Mouse (Mus musculus) c-Kit-negative CD71-positive TER-119-positive erythroid progenitor cells, embryonic 14.5 days (primary cell): ENCODE data around the gene Mapk10.

Experiments used
- DNase-seq: peaks from one replicate; pipeline ENCODE4 v3.0.0-alpha.2; 2013; ENCODE audit warnings: low read depth, low spot score

The Mapk10 gene

DNA sequence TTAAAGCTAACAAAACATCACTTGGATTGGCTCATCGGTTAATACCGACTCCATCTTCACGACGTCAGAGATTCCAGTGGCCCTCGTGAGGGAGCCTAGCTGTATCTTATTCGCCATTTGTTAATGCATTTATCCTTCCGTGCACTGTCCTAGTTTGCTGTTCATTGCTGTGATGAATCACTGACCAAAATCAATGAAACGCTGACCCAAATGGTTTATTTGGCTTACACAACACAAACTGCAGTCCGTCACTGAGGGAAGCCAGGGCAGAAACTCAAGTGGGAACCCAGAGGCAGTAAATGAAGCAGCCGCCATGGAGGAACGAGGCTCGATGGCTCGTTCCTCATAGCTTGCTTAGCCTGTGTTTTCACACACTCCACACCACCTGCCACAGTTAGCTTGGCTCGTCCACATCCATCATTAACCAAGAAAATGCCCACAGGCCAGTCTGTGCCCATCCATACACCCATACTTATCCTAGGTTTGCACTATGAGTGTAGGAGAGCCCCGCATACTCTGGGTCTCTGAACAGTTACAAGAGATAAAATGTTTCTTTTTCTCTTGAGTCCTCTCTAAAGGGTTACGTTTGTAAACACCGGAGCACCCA is 140.0 kb downstream of the Mapk10 start:
- DNase-seq, result no peak

DNA sequence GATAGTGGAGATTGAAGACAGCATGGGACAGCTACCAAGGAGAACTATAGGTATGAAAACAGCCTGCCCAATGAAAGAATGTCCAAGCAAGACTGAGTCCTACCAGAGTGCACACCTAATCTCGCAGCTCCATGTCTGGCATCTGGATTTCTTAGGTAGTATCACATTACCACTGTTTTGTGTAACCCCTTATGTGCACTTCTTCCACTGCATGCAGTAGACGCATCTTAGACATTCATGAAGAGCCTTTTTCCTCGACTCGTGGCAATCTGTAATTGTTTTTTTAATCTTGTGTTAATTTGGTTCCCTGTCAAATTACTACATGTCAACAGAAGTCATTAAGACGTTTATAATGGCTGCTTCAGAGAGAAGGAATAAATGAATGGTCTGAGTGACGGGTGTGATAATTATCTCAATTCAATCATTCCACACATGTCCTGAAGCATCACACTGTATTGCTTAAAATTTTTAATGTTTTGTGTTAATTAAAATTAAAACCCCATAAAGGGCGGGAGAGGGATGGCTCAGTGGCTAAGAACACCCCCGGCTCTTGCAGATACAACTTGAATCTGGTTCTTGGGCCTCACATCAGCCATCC is 160.7 kb downstream of the Mapk10 start:
- no peak for DNase-seq

DNA sequence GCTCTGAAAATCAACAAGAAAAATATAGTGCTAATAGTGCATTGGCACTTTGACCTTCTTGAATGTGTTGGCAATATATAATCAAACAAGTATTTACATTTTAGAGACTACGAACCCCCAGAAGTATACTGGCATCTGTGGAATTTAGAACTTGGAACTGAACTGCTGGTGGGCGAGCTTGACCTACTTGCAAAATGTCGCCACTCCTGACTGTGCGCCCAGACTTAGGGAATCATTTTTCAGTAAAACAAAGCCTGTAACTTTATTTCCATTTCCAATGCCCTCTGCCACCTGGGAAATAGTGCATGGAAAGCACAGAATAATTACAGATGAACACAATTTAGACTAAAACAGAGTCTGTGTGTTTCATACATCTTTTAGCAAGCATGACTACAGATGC is 163.1 kb downstream of the Mapk10 start:
- DNase-seq, result no peak

DNA sequence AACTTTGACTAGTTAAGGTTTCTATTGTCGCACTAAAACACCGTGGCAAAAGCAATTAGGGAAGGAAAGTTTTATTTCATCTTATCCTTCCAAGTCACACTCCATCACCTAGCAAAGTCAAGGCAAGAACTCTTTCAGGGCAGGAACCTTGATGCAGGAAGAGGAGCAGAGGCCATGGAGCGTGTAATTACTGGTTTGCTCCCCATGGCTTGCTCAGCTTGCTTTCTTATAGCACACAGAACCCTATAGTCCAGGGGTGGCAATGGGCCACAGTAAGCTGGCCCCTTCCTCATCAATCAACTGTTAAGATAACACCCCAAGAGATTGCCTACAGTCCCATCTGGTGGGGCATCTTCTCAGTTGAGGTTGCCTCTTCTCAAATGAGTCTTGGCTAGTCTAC is 173.4 kb downstream of the Mapk10 start:
- no peak for DNase-seq

DNA sequence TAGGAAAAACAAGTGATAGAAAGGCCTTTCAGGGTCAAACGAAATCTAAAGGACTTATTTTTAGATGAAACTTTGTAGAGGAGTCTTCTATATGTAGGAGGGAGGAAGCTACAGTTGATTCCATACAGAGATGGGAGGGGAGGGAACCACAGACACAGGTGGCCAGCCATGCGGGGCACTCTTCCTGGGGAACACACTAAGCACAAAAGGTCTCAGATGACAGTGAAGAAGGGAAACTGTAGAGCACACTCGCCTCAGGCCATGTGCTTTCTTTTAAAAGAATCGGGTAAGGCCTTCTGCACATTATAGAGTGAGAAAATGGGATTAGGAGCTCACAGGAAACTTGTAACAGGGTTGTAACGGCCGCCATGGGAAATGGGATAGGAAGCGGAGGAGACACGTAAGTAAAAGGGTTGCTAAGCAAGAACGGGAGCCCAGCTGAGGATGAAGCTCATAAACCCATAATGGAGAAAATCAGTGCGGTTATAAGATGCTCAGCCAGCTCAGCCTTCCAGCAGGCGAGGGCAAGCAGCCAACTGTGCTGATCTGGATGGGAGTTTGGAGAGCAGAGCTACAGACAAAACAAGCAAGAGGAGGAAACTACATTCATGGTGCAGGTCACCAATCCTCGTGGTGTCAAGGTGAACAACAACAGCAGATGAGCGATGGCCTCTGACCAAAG is 182.1 kb downstream of the Mapk10 start:
- no peak for DNase-seq

DNA sequence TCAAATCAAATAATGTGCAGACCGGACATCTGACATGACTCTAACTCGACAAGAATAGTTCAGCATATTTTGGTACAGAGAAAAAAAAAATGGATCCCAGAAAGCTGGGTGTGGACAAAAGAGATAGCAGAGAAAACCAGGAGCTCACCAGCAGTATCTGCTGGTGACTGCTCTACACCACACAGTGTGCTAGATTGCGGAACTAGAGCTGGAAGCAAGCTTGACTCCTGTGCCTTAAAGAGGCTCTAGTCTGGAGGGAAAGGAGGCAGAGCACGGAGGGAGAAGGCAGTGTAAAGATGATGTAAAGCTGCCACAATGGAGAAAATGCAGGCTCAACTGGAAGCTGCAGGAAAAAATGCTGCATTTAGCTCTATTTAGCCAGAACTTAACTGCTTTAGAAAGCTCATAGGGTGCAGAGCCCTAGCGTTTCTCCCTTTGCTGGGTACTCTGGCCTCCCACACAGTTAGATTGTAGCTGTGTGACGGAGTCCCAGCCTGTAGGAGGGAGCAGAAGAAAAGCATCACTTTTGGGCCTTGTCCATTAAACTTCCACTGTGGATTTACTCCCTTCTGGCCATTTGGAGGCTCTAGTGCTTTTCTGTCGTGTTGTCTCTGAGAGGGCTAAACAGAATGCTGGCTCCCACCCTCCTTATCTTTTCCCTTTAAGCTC is 188.5 kb downstream of the Mapk10 start:
- no peak for DNase-seq

DNA sequence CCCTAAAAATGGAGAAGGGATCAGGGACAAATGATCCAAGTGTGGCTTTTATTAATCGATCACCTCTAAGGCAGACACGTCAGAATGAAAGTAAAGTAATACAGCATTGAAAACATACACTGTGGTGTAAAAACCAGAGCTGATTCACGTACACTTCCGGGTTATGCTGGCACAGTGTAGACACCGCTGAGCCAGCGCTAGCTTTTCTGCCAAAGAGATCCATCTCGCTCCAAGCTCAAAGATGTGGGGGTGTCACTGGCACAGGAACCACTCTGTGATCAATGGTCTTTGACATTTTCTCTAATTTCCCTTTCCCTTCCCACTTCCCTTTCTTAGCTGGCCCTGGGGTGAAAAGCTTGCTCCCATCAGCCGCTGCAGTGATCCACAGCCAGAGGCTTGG is 189.7 kb downstream of the Mapk10 start:
- no peak for DNase-seq

DNA sequence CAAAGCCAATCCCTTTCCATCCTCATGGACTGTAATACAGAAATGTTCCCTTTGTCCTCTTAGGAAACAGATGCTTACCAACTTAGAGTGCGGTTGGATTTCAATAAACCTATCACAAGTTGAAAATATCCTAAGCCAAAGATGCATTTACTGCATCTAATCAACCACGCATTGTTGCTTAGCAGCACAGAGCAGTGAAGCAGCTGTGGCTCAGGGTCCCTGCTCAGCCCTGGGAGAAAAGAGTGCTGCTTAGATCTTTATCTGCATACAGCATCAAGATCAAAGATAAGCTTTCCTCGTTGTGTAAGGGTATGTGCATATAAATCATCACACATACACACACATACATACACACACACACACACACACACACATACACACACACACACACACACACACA is 190.2 kb downstream of the Mapk10 start:
- DNase-seq, result no peak

DNA sequence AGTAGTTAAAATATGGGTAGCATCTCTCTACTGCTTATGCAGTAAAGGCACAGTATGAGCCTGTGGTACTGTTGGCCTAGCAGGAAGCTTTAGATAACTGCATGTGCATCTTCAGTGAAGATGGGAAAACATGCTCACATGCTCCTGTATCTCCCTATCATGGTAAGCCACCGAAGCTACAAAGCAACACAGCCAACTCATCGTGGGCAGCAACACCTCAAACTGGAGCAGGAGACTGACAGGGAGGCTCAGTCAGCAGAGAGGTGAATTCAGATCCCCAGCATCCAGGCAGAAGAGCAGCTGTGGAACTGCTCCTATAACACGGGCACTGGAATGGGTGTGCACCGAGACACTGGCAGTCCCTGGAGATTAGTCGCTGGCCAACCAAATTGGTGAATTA is 191.0 kb downstream of the Mapk10 start:
- no peak for DNase-seq

DNA sequence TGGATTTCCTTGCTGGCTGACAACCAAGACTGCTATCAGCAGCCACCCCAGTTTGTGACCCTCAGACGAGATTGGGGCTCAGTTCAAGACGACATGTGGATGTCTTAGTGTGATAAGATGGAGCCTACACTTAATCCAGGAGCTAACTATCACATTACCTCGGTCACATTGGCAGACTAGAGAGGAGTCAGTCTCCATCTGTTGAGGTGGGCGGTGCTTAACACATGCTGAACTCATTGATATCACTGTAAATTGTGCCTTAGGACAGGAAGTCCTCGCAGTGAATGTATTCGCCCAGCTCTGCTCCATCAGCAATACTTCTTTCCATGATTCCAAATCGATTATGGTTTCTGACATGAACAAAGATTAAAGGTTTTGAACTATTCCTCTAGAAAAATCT is 193.5 kb downstream of the Mapk10 start:
- no peak for DNase-seq

DNA sequence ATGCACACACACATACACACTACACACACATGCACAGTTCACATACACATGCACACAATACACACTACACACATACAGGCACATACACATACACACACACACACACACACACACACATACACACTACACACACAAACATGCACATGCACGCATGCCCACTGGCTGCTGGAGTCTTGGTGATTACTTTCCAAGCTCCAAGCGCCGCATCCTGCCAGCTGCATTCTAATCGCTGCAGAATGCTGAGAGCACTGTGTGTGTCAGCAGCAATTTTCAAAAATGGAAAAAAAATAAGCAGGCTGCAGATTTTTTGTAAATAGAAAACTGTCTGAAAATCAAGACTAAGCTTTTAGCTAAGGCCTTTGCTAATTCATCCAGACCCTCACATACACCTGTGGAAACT is 196.8 kb downstream of the Mapk10 start:
- no peak for DNase-seq

DNA sequence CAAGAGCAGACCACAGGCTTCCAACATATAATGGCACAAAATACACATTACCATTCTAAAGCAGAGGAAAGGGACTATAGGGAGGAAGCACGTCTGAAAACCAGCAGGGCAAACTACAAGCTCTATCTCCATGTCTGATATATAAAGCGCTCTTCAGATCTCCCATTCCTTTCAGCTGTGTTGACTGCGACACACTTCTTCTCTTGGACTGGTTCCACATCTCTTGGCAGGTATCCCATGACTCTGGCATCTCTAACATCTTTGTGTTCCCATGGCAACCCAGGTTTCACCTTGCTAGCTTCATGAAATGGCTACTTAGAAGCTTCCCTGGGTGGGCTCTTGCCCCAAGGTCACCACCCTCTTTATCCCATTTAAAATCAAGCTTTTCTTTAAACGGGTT is 202.2 kb downstream of the Mapk10 start:
- DNase-seq, result no peak

DNA sequence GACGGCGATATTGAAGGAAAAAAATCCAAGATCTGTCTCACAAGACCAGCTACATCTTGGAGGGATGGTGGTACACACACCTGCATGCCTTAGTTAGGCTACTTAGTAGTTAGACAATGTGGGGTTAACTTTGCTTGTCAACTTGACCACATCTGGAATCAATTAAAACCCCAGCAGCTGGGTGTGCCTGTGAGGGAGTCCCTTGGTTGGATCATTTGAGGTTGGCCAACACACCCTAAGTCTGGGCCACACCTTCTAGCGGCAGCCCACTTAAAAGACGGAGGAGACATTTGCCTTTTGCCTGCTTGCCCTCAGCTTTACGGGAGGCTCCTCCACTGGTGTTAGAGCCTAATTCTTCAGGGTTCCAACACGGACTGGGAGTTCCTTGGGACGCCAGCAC is 209.0 kb downstream of the Mapk10 start:
- DNase-seq, result no peak

DNA sequence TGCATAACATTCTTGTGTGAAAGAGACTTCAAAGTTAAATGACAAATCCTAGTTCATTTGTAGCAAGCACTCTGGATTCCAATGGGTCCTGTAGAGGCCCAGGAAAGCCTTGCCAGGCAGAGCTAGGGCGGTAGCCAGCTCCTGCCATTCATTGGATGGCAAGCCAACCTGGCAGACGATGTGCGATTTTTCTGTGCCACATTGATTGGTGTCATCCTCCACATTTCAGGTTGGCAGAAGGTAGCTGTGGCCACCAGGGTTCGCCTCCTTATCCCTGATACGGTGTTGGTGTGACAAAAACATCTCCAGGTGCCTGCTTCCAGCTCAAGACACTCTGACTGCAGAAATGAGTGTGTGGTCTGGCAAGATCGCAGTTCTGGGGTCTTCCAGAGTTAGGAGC is 210.6 kb downstream of the Mapk10 start:
- DNase-seq, result no peak

DNA sequence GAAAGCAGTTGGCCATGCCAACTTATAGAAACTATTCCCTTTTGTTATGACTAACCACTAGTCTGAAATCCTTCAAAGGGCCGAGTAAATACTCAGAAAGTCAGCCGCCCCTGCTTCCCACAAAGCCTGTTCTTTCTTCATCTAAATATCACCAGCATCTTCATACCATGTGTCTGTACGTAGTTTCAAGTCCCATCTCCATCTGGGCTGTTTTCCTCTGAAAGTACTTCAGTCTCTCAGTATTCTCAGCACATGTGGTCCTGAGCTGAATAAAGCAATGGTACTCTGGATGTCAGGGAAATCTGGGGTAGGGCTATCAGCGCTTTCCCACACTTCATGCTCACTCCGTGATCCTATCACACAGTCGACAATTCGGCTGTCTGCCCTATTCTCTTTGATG is 212.6 kb downstream of the Mapk10 start:
- no peak for DNase-seq

DNA sequence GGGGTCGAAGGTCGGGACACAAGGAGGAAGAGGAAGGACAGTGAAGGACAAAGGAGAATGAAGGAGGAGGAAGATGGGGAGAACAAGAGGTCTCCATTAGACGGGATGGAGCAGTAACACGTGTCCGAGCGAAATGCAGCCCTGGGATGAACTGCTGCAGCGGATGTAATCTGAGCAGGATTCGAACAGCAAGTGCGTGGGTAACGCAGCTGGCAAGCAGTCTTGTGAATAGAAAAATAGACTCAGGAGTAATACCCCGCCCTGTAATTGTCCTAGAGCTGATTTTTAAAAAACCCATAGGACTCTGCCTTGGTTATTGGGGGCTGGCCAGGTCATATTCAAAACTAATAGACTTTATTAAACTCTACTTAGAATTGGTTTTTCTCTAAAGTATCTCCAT is 213.2 kb downstream of the Mapk10 start:
- DNase-seq, result no peak

DNA sequence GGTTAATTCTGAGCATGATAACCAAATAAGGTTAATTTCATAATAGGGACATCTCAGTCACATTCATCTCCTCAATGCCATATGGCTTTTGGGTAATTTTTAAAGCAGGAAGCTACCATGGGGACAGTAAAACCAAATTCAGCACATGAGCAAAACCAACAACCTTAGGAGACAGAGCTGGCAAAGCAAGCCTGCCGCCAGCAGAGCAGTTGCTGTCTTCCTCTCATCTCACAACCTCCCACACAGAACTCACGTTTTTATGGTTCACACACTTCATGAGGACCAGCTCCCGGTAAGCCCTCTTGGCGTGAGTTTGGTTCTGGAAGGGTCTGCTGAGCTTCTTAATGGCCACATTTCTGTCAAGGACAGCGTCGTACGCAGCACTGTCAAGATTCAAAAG is 214.8 kb downstream of the Mapk10 start:
- no peak for DNase-seq

DNA sequence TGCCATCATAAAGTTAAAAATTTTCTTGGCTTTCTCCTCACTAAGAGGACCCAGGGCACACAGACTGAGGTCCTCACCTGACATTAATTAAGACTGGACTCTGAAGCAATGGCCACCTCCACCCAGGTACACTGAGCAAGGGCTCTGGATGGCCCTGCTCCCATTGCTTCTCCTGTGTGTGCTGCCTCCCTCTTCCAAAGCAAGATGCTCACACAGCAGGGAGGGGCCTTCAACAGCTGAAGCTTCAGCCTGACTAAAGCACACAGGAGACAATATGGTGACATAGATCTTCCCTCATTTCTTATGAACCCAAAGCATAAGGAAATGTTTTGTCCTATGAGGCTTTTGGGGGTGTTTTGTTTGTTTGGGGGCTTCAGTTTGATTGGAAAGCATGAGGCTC is 215.2 kb downstream of the Mapk10 start:
- no peak for DNase-seq

DNA sequence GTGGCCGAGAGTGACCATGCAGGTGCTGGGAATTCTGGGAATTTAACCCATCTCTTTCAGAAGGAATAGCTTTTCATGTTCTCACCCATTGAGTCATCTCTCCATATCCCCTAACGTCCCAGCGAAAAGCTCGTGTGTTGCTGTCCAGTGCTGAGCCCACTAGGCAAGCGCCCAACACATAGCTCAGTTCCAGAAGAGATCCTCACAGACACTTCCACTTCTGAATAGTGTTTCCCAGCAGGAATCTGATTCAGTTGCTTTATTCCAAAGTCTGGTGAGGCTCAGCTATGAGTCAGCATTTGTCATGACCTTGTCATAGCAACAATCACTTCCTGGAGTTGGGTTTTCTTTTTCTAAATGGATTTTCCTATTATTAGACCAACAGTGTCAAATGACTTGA is 217.2 kb downstream of the Mapk10 start:
- no peak for DNase-seq

DNA sequence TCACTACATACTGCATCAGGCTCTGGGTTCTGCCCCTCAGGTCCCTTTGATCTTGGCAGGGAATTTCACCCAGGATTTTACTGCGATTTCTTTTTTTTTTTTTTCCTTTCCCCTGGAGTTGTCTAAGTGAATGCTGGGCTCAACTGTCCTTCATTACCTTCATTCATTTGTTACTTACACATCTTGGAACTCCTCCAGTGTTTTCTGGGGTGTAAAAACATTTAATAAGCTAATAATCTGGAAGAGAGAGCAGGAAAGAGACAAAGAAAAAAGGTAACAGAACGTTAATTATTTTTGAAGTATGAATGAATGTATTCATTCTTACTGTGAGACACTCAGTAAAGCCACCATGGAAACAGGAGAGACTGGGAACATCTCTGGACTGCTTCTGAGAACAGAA is 219.4 kb downstream of the Mapk10 start:
- no peak for DNase-seq

DNA sequence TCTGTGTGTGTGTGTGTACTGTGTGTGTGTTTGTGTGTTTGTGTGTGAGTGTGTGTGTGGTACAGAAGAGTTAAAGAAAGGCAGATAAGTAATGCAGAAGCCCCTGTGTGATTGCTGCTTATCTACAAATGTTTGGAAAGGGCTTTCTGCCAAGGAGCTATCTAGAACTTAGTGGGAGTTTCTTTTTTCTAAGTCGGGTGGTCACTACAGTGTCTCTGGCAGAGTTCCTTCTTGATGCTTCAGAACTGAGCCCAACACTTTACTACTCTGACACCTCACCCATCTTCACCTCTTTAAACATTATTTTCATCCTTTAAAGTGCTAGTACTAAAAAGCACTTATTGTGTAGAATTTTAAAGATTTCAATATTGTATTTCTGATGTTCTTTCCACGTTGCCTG is 232.8 kb downstream of the Mapk10 start:
- DNase-seq, result no peak

DNA sequence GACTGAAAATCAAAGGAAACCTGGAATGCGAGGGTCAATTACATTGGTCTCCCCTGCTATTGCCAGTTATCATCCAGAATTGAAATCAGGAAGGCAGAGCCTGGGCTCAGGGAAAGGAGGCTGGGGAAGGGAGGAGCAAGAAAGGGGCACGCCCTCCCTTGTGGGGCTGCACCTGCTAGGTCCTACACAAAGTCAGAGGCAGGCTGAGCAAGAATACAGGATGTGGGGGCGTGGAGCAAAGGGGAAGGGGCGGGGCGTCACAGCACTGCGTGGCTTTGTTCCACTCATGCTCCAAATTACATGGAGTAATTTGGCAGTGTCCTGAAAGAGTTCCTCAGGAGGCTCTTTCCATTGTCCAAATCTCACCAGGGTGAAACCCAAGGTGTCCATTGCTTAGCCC is 234.0 kb downstream of the Mapk10 start:
- no peak for DNase-seq

DNA sequence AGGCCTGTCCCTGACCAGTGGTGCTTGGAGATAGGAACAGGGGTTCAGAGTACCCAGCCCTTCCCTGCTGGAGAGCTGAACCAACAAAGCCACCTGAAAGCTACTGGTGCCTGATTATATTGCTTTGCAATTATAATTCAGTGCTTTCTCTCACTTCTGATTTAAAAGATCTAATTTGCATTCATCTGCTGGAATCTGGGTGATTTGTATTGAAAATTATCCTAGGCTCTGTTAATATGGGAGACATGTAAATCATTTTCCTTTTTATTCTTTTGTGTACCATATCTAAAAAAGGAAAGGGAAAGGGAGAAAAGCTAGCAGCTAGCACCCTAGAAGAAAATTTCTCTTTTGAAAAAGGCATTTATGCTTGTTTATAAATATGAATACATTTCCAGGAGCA is 234.6 kb downstream of the Mapk10 start:
- DNase-seq, result no peak
